Mouse (Mus musculus) neutrophil, adult 5-6 weeks (primary cell): Measurements from ENCODE around the gene Npepl1. TPM values are rescaled to one million over a fixed set of nuclear protein-coding genes. Genes with fewer than 3 reads are reported as not detected.

Experiments used
- ATAC-seq: fragments of 151-379, 151-347 bp; 2 replicates; pipeline ENCODE4 v1.8.0; 2017; ENCODE audit warnings: mild to moderate bottlenecking, moderate TSS enrichment; ENCODE audit not compliant: insufficient number of reproducible peaks, poor library complexity, low FRiP score, severe bottlenecking; ENCODE audit errors: extremely low read depth
- total RNA-seq: library from RNA; stranded (forward); fragments of 200-1000 nt; gene quantifications from 2 replicates; pipeline ENCODE4 v1.2.3, GENCODE M21; 2017

Gene Npepl1
- total RNA-seq: 21.2 and 22.5 TPM in 2 replicates

DNA sequence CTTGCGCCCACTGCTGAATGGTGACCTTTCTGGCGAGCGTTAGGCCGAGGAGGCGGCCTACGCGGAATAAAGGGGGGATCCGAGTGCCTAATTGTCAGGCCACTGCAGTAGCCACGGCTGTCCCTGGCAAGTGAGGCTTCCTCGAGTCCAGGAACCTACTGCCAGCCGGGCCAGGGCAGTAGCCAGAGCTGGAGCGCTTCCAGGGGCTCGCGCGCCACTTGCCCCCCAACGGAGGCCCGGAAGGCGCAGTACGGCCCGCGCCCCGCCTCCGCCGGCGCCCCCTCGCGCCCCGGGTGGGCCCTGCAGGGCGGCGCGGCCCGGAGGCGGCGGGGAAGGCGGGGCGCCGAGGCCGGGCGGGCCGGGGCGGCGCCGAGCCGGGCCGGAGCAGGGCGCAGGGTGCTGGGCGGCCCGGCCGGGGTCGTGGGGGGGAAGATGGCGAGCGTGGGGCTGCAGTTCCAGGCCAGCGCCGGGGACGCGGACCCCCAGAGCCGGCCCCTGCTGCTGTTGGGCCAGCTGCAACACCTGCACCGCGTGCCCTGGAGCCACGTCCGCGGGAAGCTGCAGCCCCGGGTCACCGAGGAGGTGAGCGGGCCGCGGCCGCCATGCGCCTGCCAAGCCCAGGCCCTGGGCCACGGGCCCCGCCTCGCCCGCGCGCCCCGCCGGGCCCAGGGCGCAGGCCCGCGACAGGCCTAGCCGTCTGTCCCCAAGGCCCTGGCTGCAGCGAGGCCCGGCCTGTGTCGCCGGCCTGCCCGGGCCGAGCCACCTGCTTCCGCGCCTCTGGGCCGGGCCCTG, at the start of gene Npepl1:
TSS of gene Npepl1 (plus strand) at position 359 of the 792 bp plus-strand sequence.
- ATAC-seq: peak; percentile 31

DNA sequence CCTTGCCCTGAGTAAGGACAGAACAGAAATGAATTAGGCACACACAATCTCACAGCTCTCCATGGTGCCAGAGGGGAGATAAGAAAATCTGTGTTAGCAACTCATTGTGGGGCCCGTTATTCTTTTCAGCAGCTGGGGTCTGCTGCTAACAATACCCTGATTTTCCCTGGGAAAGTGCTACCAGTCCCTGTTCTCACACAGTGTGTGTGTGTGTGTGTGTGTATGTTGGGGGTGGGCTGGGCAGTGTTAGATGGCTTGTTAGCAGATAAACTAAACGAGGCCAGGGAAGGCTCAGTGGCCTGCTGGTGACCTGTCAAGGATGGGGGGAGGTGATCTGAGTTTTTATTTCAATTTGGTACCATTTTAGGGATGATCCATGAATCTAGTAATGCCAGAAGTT, 48.9 kb upstream of the Npepl1 start:
- ATAC-seq: no peak

DNA sequence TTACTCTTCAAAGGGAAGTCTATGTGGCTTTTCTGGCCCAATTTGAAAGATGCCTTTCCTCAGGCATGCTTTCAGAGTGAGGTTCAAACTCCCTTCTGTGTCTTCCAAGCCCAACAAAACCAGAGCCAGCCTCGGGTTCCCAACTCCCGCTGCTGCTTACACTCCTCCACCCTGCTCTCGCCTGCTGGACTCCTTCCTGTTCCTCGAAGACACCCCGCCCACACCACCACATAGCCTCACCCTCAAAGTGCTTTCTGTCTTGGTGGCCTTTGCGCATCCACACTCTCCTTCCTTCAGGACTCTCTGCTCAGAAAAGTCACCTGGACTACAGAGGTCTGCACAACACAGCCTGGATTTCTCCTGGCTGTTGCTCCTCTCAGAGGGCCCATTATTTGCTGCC, 47.1 kb upstream of the Npepl1 start:
- ATAC-seq: no peak

- ATAC-seq: no peak
Measured at GRCm38 (mm10) chr2:174063527-174064211, 46.5 kb upstream of the Npepl1 start.

- ATAC-seq: no peak
Measured at GRCm38 (mm10) chr2:174067793-174068419, 42.2 kb upstream of the Npepl1 start.

DNA sequence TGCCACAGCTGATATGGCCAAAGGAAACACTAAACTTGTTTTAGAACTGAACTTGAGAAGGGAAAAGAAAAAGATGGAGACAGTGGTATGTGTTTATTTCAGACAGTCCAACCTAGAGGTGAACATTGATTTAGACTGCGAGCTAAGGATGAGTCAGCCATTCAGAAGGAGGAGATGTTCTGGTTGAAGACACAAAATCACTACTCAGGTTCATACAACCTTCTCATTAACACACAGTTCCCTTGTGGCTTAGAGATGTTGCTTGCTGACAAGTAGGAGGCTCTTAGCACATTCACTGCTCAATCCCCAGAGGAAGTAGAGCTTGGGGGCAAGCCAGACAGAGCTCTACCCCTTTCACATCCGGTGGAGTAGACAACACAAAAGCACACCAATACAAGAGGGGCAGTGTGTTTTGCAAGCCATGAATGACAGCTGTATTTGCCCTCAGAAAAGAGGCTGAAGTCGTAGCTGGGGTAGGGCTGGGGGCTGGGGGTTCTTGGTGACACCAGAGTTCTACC, 40.6 kb upstream of the Npepl1 start:
- peak; percentile 21; the same call in 1 of the 2 replicates for ATAC-seq

DNA sequence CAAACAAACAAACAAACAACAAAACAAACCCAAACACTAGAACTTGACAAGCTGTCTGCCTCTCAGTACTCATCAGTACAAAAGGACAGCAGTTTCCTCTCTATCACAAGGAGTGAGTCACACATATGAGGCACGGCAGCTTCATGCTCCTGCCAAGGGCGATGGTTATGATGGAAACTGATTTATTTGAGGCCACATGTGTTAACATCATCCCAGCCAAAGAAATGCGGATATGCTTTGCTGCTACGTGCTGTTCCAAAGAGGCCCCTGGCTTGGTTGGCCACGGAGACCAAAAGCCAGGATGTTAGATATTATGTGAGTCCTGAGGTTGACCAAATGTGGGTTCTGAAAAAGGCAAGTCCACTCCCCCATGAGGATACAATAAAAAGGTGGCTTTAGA, 38.7 kb upstream of the Npepl1 start:
- ATAC-seq: no peak

DNA sequence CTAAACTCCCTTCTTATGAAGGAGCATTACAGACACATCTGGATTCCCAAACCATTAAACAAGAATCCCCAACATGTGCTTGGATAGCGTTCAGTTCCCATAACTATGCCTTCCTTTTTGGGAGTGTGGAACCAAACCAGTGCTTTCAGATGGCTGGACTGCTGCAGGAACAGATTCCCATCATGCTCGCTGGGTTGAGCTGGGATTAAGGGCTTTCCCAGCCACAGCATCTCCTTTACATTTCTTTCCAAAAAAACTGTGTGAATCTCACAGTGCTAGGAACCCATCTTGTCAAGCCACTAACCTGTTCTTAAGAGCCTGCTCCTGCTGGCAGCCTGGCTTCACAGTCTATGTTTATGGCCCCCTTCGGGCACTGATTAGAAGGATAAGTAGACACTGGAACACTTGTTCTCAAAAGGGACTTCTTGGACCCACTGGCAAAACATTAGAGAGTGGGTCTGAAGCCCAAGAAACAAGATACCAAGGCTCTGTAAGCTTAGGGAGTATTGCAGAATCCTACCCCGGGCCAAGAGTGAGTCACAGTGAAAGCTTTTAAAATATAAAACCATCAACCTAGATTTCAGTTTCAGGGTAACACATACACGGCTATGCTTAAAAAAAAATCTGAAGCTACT, 36.9 kb upstream of the Npepl1 start:
- no peak for ATAC-seq

GRCm38 (mm10) chr2:174074621-174075020, 35.5 kb upstream of the Npepl1 start:
- ATAC-seq: no peak

DNA sequence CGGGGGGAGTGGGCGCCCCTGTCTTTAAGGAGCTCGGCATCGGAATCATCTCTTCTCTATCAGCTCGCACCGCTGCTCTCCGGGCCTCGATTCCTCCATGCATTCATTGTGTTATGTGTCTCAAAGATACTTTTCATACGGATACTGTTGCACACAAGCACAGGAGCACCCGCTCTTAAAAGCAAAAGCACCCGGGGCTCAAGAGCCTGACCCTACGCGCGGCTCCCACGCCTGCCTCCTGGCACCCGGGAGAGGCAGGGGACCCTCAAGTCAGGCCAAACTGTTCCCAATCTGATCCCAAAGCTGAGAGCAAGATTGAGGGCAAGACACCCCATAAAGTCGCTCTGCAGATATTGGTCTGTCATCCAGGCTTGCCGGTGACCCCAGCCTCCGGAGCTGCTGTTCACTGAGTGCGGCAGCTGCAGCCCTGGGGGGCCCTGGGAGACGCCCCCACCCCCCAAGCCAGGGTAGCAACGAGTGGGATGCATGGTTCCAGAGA, 35.0 kb upstream of the Npepl1 start:
- ATAC-seq: no peak

- peak; percentile 74 for ATAC-seq
Measured at GRCm38 (mm10) chr2:174075673-174076432, 34.3 kb upstream of the Npepl1 start, which contains the start of gene Stx16. Gene Stx16 (plus strand): TSS chr2:174076308.

DNA sequence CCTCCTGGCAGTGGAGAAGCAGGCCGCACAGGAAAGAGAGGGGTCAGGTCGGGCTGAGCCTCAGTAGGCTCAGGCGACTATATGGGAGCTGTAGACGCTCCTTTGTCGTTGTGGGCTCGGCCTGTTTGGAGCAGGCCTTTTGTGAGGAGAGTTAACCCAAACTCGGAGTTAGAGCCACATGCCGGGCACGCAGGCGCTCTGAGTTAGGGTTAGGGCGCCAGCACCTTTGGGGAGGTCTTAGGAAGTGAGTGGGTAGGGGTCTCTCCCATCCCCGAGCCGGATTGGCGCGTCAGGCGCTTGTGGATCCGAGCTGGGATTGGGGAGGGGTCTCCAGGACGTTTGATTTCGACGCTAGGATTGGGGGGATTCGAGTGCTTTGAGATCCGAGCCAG, 33.7 kb upstream of the Npepl1 start:
- peak; percentile 29 for ATAC-seq

DNA sequence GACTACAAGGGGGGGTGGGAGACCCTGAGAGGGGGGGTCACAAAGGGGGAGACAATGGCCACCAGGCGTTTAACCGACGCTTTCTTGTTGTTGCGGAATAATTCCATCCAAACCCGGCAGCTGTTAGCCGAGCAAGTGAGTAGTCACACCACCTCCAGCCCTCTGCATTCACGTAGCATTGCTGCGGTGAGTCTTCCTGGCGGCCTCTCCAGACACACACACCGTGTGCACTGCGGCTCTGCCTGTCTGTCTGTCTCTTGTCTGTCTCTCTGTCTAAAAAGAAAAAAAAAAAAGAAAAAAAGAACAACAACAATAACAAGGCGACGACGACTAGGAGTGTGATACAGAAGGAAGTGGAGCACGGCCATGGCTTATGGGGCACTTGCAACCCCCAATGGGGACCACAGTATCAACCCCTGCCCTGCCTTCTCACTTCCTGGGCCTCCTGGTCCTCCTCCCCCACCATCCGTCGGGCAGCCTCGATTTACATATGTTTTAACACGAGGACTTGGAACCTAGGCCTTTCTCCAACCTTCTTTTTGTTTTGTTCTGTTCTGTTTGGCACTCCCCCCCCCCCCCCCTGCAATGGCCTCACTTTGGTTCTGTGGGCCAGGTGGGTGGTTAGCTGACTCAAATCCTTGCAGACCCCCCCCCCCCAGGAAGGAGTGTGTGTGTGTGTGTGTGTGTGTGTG, 33.0 kb upstream of the Npepl1 start:
- ATAC-seq: peak; percentile 57

DNA sequence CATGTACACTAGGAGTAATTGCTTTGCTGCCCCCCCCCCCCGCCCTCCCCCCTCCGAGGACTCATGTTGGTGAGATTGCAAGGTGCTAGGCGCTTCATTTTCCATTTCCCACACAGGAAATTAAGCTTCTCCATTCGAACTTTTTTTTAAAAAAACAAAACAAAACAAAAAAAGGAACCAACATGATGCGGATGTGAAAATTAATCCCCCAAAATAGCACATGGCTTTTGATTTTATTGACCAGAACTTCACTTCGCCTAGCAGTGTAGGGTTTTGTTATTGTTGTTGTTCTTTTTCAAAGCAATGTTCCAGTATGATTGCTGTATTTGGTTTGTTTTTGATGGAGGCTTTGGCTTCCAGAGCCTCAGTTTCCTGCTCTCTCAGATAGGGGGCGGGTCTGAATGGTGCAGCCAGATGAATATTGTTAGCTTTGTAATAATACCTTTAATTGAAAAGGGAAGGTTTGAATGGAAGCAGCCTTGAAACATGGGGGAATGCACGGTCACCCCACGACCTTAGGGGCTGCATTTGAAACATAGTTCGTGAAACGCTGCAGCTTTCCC, 32.3 kb upstream of the Npepl1 start:
- no peak for ATAC-seq

GRCm38 (mm10) chr2:174081833-174082232, 28.3 kb upstream of the Npepl1 start:
- no peak for ATAC-seq

DNA sequence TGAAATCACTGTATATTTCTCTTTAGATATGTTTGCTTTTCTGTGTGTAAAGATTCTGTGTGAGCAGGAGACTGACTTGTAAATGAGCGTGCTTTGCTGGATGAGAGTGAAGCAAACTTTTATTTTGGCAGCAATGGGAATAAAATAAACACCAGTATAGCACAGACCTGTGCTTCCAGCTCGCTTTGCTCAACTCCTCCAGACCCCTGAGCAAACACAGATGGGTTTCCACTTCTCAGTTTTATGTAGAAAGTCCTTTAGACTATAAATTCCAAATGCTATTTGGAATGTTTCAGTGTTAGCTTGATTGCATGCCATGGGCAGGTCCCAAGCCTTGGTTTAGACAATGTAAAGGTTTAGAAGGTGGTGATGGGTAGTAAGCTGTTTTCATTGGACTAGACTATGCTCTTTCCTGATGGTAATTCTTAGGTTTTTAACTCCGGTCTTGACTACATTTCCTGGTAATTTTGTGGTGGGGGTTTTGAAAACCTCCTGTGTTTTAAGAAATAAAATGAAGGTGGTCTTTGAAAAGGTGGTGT, 27.7 kb upstream of the Npepl1 start:
- no peak for ATAC-seq

DNA sequence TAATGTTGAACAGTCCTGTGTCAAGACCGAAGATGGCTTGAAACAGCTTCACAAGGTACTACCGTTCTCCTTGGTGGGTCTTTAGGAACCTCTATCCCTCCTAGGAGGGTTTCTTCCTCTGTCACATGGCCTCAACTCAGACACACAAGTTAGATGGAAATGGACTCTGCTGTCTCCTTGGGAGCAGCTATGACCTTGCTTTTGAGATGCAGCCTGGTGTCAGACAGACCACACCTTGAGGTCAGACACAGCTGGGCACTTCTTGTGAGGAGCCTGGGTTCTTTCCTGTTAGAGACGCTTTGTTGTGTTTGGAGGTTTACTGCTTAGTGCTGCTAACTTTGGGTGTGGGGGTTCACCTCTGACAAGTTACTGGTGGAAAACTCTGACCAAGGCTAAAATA, 15.1 kb upstream of the Npepl1 start:
- ATAC-seq: no peak
